Mouse (Mus musculus) heart, embryonic 13.5 days (tissue): ENCODE measurements around the gene Atp6v0e2. TPM values are rescaled to one million over a fixed set of nuclear protein-coding genes. Genes with fewer than 3 reads are reported as not detected.
A peak's percentile ranks its signal among the peaks of the same experiment; 100 is the strongest.

Experiments
- ATAC-seq: fragments of 200-750 bp; cut with Nextera tagmentation; 2 replicates; pipeline ENCODE4 v1.8.0; 2017; ENCODE audit warnings: moderate TSS enrichment; ENCODE audit not compliant: insufficient number of reproducible peaks, low FRiP score, low TSS enrichment; ENCODE audit errors: extremely low read depth
- H3K27ac ChIP-seq: fragments of 300-500 bp; sonication (generic); replicated peaks from 2 replicates; pipeline ENCODE4 v1.5.1; 2015; ENCODE audit warnings: moderate library complexity, mild to moderate bottlenecking, inconsistent platforms
- H3K27me3 ChIP-seq: fragments of 300-500 bp; sonication (generic); replicated peaks from 2 replicates; pipeline ENCODE4 v1.6.1; 2015; ENCODE audit warnings: mild to moderate bottlenecking, inconsistent platforms
- H3K36me3 ChIP-seq: fragments of 300-500 bp; sonication (generic); 2 replicates; pipeline ENCODE4 v1.6.1; 2015; ENCODE audit warnings: mild to moderate bottlenecking, inconsistent platforms
- H3K4me1 ChIP-seq: fragments of 300-500 bp; sonication (generic); 2 replicates; pipeline ENCODE4 v1.6.1; 2015; ENCODE audit warnings: inconsistent platforms
- H3K4me2 ChIP-seq: fragments of 300-500 bp; sonication (generic); 2 replicates; pipeline ENCODE4 v1.6.1; 2015; ENCODE audit warnings: inconsistent platforms, mild to moderate bottlenecking, moderate library complexity
- H3K4me3 ChIP-seq: fragments of 300-500 bp; sonication (generic); 2 replicates; pipeline ENCODE4 v1.5.1; 2015; ENCODE audit warnings: moderate library complexity, mild to moderate bottlenecking, inconsistent platforms
- H3K9ac ChIP-seq: fragments of 300-500 bp; sonication (generic); 2 replicates; pipeline ENCODE4 v1.6.1; 2015; ENCODE audit warnings: inconsistent platforms, mild to moderate bottlenecking, moderate library complexity
- H3K9me3 ChIP-seq: fragments of 300-500 bp; sonication (generic); 2 replicates; pipeline ENCODE4 v1.6.1; 2016; ENCODE audit warnings: inconsistent platforms
- WGBS: fragments of 180-500 bp; shearing (Covaris S2); methylation state at CpG from one replicate; pipeline ENCODE4 v1.1.7; 2015; ENCODE audit warnings: mixed read lengths; 5-methylcytosine and 5-hydroxymethylcytosine counted together
- polyA plus RNA-seq: library from polyadenylated mRNA; unstranded; fragments of >200 nt; fragmentation: Nextera tagmentation; extraction: Ambion mirVana; gene quantifications from 2 replicates; pipeline ENCODE4 v1.2.1, GENCODE M21; 2015

Atp6v0e2 gene
- polyA plus RNA-seq = 18.2 and 22.7 TPM in 2 replicates

DNA sequence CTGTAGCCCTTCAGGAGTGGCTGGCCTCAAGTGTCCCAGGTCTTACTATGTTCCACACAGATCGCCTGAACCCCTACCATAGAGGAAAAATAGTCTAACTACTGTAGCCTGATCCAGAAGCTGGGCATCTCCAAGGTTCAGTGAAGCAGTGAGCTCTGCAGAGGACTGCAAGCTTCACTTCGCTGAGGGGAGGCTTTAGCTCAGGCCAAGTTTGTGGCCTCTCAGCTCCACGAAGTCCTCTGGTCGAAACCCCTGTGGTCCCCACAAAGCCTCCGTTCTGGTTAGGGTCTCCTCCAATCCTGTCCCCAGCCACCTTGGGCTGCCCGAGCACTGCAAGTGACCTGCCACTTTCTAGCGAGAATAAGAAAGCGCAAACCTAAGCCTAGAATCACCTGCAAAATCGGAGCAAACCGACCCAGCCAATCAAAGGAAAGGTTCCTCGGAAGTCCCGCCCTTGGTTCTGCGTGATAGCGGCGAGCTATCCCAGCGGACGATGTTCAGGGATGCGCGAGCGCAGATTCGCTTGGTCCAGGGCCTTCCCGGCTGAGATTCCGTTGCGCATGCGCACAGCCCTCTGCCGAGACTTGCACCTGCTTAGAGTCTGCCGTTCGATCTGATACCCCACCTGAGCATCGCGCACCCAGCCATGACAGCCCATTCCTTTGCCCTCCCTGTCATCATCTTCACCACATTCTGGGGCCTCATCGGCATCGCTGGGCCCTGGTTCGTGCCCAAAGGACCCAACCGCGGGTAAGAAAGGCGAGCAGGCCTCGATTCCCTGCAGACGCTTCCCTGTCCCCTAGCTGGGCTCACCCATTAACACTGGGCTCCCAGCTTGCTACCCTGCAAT, at the start of gene Atp6v0e2:
Gene Atp6v0e2, plus strand, starts transcription at position 511 of the 850 bp plus-strand sequence.
- Histone ChIP-seq H3K27me3 (no peaks in the 10 kb centered on the region; the same call in 1 of the 2 replicates), H3K4me3 (peak within 1 kb of the TSS; percentile 58), H3K27ac (no peak within 1 kb of the TSS), H3K36me3 (peaks cover 9% of the 10 kb centered on the region), H3K4me1 (peaks cover 29% of the 10 kb centered on the region), H3K4me2 (peak within 1 kb of the TSS; percentile 85), H3K9me3 (no peaks in the 10 kb centered on the region), H3K9ac (peak within 1 kb of the TSS; percentile 80)
- WGBS = 7% methylated on average over 38 of the region's 38 CpGs
- peak; percentile 68 for ATAC-seq

DNA sequence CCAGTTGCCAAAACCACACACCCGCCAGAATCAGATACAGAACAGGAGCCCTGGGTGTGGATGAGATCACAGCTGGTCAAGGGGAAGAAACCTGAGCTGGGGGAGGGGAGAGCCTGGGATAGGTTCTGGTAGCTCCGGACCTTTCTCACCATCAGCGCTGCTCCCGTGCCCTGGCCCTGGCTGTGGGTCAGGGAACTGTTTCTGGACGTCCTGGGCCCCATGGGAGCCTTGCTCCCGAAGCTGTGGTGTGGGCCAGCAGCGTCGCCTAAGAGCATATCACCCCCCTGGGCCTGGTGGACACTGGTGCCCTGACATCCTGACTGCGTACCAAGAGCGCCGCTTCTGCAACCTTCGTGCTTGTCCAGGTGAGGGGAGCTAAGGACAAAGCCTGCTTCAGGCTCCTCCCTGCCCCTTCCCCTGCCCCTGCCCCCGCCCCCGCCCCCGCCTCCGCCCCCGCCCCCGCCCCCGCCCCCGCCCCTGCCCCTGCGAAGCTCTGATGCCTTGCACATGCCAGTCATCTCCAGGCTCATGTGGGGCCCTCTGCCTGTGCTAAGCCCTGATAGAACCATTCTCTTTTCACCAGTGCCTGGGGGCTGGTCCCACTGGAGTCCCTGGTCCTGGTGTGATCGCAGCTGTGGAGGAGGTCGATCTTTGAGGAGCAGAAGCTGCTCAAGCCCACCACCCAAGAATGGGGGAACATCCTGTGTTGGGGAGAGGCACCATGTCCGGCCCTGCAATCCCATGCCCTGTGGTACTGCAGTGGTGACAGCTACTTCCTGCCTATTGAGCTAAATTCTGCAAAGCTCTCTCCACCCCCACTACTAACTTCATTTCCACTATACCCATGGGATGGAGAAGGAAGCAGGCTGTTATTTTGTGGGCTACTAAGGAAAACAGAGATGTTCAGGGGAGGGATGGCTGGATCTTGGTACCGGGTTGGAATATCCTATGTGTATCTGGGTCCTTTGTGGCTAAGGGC, 49.4 kb upstream of the Atp6v0e2 start:
- Histone ChIP-seq H3K4me1 (peaks cover 20% of the 10 kb centered on the region), H3K27me3 (peaks cover 39% of the 10 kb centered on the region), H3K4me2 (peak overlapping the region; percentile 67), H3K9me3 (no peaks in the 10 kb centered on the region), H3K9ac (peak overlapping the region; percentile 71), H3K36me3 (no peaks in the 10 kb centered on the region), H3K4me3 (peak overlapping the region; percentile 35), H3K27ac (peak overlapping the region; percentile 63)
- 8% methylated on average over 16 of the region's 25 CpGs for WGBS
- no peak for ATAC-seq

DNA sequence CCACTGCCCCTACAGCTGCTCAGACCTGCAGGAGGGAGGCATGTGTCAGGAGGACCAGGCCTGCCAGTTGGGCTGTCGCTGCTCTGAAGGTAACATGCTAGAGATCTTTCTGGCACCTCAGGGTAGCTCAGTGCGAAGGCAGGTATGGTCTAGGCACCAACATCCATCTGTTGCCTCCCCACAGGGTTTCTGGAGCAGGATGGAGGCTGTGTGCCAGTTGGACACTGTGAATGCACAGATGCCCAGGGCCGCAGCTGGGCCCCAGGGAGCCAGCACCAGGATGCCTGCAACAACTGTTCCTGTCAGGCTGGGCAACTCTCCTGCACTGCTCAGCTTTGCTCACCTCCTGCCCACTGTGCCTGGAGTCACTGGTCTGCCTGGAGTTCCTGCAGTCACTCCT, 47.7 kb upstream of the Atp6v0e2 start:
- ATAC-seq = no peak
- 86% methylated on average over 3 of the region's 3 CpGs for WGBS
- no peaks in the 10 kb centered on the region for H3K9me3 ChIP-seq

DNA sequence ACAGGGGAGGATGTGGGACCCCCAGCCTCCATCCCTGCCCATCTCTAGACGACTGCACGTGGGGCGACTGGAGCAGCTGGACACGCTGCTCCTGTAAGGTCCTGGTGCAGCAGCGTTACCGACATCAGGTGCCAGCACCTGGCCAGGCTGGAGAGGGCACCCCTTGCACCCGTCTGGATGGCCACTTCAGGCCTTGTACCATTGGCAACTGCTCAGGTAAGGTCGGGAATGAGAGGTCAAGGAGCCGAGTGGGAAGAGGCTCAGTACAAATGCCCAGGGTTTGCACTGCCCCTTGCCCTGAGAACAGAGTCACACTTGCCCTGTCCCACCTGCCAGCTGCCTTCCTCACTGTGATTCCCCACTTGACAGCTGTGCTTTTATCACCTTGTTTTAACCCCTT, 46.1 kb upstream of the Atp6v0e2 start:
- no peak for ATAC-seq
- 40% methylated on average over 9 of the region's 9 CpGs for WGBS

More for the DNA sequence above, 47.7 kb upstream of the Atp6v0e2 start:
- peaks cover 20% of the 10 kb centered on the region for H3K4me1 ChIP-seq
- H3K36me3 ChIP-seq = no peaks in the 10 kb centered on the region
- H3K4me3 ChIP-seq = no peak overlapping the region
- no peak overlapping the region for H3K9ac ChIP-seq
- H3K4me2 ChIP-seq = no peak overlapping the region
- H3K27ac ChIP-seq = no peak overlapping the region
- peaks cover 50% of the 10 kb centered on the region for H3K27me3 ChIP-seq

DNA sequence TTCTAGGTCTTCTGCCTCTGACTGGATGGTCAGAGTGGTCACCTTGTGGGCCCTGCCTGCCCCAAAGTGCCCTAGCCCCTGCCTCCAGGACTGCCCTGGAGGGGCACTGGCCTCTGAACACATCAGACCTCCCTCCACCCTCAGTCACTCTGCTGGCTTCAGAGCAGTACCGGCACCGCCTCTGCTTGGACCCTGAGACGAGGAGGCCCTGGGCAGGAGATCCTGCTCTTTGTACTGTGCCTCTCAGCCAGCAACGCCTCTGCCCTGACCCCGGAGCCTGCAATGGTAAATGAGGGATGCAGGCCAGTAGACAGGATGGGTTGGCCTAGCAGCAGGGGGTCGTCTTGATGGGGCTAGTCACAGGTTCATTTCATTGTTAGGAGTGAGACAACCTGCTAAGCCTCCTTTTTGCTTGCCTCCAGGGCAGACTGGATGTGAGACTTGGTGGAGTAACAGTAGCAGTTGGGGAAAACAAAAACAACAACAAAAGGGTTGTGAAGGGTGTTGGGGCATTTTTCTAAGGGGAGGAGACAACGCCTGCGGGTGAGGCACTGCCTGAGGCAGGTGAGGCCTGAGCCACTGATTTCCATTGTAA, 44.2 kb upstream of the Atp6v0e2 start:
- Histone ChIP-seq H3K9me3 (no peaks in the 10 kb centered on the region), H3K9ac (no peak overlapping the region), H3K4me1 (peaks cover 9% of the 10 kb centered on the region), H3K4me2 (no peak overlapping the region), H3K4me3 (no peak overlapping the region), H3K27me3 (peaks cover 45% of the 10 kb centered on the region), H3K36me3 (no peaks in the 10 kb centered on the region), H3K27ac (no peak overlapping the region)
- no peak for ATAC-seq
- 25% methylated on average over 8 of the region's 8 CpGs for WGBS

More for the DNA sequence above, 46.1 kb upstream of the Atp6v0e2 start:
- no peak overlapping the region for H3K4me3 ChIP-seq
- H3K9me3 ChIP-seq = no peaks in the 10 kb centered on the region
- H3K27ac ChIP-seq = no peak overlapping the region
- H3K36me3 ChIP-seq = no peaks in the 10 kb centered on the region
- peaks cover 20% of the 10 kb centered on the region for H3K4me1 ChIP-seq
- H3K9ac ChIP-seq = no peak overlapping the region
- H3K27me3 ChIP-seq = peaks cover 45% of the 10 kb centered on the region
- H3K4me2 ChIP-seq = no peak overlapping the region

DNA sequence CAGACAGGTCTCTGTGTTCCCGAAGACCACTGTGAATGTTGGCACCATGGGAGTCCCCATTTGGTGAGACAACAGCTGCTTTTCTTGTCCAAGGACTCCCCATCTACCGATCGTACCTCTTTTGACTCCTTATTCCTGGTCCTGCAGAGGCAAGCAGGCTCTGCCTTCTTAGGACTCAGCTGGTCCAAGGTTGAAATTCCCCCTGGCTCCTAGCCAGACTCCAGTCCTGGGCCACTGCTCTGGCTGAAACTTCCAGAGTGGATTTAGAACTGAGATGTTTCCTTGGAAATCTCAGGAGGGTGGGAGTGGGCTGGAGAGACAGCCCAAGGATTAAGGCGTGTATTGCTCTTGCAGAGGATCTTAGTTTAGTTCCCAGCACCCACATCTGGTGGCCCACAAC, 39.9 kb upstream of the Atp6v0e2 start:
- Histone ChIP-seq H3K4me1 (no peaks in the 10 kb centered on the region), H3K4me3 (no peak overlapping the region), H3K36me3 (no peaks in the 10 kb centered on the region), H3K9ac (no peak overlapping the region), H3K4me2 (no peak overlapping the region), H3K27me3 (peaks cover 15% of the 10 kb centered on the region; the same call in 1 of the 2 replicates), H3K9me3 (no peaks in the 10 kb centered on the region), H3K27ac (no peak overlapping the region)
- WGBS = 81% methylated on average over 4 of the region's 4 CpGs
- ATAC-seq = no peak

DNA sequence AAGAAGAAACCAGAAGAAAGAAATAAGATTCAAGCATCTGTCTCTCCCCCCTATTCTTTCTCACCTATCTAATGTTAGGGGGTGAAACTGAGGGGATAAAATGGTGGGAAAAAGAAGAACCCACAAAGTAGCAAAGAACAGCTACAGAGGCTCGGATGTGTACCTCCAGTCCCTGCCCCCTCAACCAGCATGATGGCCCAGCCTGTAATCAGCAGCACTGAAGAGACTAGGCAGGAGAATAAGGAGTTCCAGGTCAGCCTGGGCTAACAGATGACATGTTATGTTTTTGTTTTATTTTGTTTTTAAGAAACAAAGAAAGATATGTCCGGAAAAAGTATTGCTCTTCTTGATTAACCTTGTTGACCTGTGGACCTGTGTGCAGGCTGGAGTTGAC, 33.6 kb upstream of the Atp6v0e2 start:
- H3K27ac ChIP-seq = no peak overlapping the region
- H3K4me3 ChIP-seq = peak overlapping the region; percentile 70
- H3K9ac ChIP-seq = no peak overlapping the region
- peaks cover 8% of the 10 kb centered on the region for H3K4me1 ChIP-seq
- no peaks in the 10 kb centered on the region for H3K9me3 ChIP-seq
- H3K36me3 ChIP-seq = peaks cover under 1% of the 10 kb centered on the region; the same call in 1 of the 2 replicates
- H3K27me3 ChIP-seq = no peaks in the 10 kb centered on the region
- ATAC-seq = no peak
- WGBS = 2% methylated on average over 2 of the region's 2 CpGs
- H3K4me2 ChIP-seq = peak overlapping the region; percentile 88

DNA sequence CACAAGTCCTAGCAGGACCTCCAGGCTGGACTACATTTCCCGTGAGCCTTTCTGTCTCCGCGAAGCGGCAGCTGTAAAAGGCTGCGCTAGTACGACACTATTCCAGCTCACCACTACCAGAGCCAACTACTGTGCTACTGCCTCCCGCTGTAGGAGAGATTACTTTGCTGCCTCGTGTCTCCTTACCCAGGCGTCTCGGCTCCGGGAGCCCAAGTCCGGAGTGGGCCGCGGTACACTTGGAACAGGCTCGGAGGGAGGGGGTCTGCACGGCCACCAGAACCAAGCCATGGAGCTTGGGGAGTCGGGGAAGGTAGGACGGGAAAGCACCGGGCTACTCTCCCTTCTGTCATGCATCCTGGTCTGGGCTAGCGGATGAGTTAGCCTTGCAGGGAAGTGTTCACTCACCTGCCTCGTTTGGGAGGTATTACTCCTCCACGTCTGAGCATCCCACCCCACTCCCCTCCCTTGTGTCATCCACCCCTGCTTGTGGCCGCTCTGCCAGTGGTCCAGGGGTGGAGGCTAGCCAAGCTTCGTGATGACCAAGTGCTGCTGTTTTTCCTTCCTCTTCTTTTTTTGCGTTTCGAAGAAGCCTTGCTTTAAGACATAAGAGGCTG, 33.1 kb upstream of the Atp6v0e2 start:
- H3K4me2 ChIP-seq = peak overlapping the region; percentile 88
- ATAC-seq = peak; percentile 77
- no peaks in the 10 kb centered on the region for H3K9me3 ChIP-seq
- no peaks in the 10 kb centered on the region for H3K27me3 ChIP-seq
- 1% methylated on average over 26 of the region's 26 CpGs for WGBS
- H3K27ac ChIP-seq = peak overlapping the region; percentile 75
- peaks cover 8% of the 10 kb centered on the region for H3K4me1 ChIP-seq
- peaks cover 5% of the 10 kb centered on the region for H3K36me3 ChIP-seq
- H3K4me3 ChIP-seq = peak overlapping the region; percentile 70
- peak overlapping the region; percentile 86 for H3K9ac ChIP-seq

DNA sequence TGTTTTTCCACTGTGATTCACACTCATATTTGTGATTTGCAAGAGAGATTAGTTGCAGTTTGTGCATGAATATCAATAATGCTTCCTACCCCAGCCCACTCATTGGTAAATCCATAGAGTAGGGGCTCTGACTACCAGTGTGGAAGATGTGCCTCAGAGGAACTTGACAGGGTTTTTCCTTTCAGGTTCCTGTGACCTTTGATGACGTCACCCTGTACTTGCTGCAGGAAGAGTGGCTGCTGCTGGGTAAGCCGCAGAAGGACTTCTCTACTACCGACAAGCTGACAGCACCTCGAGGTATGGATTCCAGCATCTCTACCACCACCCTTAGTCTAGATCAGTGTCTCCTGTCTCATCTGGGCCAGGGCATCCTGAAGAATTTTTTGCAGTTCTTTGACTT, 29.3 kb upstream of the Atp6v0e2 start:
- Histone ChIP-seq H3K4me3 (no peak overlapping the region), H3K27me3 (no peaks in the 10 kb centered on the region), H3K9me3 (no peaks in the 10 kb centered on the region), H3K4me1 (peaks cover 8% of the 10 kb centered on the region), H3K4me2 (no peak overlapping the region), H3K36me3 (peaks cover 31% of the 10 kb centered on the region), H3K27ac (no peak overlapping the region), H3K9ac (no peak overlapping the region)
- no peak for ATAC-seq
- WGBS = 49% methylated on average over 4 of the region's 4 CpGs

DNA sequence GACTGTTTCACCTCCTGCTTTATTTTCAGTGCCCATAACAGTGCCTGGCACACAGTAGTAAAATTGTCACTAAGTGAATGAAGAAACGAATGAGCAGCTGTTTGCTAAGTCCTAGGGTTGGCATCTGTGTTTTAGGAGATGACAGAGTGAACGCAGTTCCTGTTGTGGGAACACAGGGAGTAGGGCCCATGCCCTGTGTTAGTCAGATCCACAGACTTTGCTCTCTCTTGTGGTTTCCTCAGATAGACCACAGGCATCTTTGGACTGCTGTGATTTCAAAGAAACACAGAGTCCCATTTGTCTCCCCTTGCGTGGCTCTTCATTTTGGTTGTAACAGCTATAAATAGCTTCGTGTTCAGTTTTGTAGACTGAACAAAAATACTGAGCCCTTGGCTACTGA, 27.0 kb upstream of the Atp6v0e2 start:
- Histone ChIP-seq H3K27ac (no peak overlapping the region), H3K36me3 (peaks cover 55% of the 10 kb centered on the region), H3K9me3 (no peaks in the 10 kb centered on the region), H3K4me3 (no peak overlapping the region), H3K27me3 (no peaks in the 10 kb centered on the region), H3K4me1 (no peaks in the 10 kb centered on the region; the same call in 1 of the 2 replicates), H3K4me2 (no peak overlapping the region), H3K9ac (no peak overlapping the region)
- ATAC-seq = no peak
- WGBS = 71% methylated on average over 4 of the region's 4 CpGs
